Mouse (Mus musculus): ENCODE results near the gene Xpr1. TPM values are rescaled to one million over a fixed set of nuclear protein-coding genes. Genes with fewer than 3 reads are reported as not detected.

The Xpr1 gene
- polyA plus RNA-seq, 1 experiment, result 10.0 TPM

- TF ChIP-seq GATA1 (IDR thresholded peaks at IDR 0.05; ENCODE audit: low read length), result no peak
These were observed 44.4 kb downstream of the Xpr1 start for GRCm38 (mm10) chr1:155372821-155373220.

GRCm38 (mm10) chr1:155370075-155370658, 47.0 kb downstream of the Xpr1 start:
- TF ChIP-seq GATA1 (IDR thresholded peaks at IDR 0.05; ENCODE audit: low read length), result no peak

GRCm38 (mm10) chr1:155366366-155366765, 50.8 kb downstream of the Xpr1 start:
- TF ChIP-seq GATA1 (IDR thresholded peaks at IDR 0.05; ENCODE audit: low read length), result no peak

- TF ChIP-seq GATA1 (IDR thresholded peaks at IDR 0.05; ENCODE audit: low read length), result no peak
These were observed 55.6 kb downstream of the Xpr1 start for GRCm38 (mm10) chr1:155361502-155362126.

GRCm38 (mm10) chr1:155353096-155353495, 64.1 kb downstream of the Xpr1 start:
- no peak for TF ChIP-seq GATA1 (IDR thresholded peaks at IDR 0.05; ENCODE audit: low read length)

GRCm38 (mm10) chr1:155351527-155351926, 65.7 kb downstream of the Xpr1 start:
- TF ChIP-seq GATA1 (IDR thresholded peaks at IDR 0.05; ENCODE audit: low read length), result peak; percentile 3

GRCm38 (mm10) chr1:155348491-155348890, 68.7 kb downstream of the Xpr1 start:
- no peak for TF ChIP-seq GATA1 (IDR thresholded peaks at IDR 0.05; ENCODE audit: low read length)

- TF ChIP-seq GATA1 (IDR thresholded peaks at IDR 0.05; ENCODE audit: low read length), result no peak
These were observed 69.9 kb downstream of the Xpr1 start for GRCm38 (mm10) chr1:155347339-155347738.

GRCm38 (mm10) chr1:155344019-155344418, 73.2 kb downstream of the Xpr1 start:
- no peak for TF ChIP-seq GATA1 (IDR thresholded peaks at IDR 0.05; ENCODE audit: low read length)

GRCm38 (mm10) chr1:155339622-155340021, 77.6 kb downstream of the Xpr1 start:
- no peak for TF ChIP-seq GATA1 (IDR thresholded peaks at IDR 0.05; ENCODE audit: low read length)

- TF ChIP-seq GATA1 (IDR thresholded peaks at IDR 0.05; ENCODE audit: low read length), result no peak
These were observed 79.9 kb downstream of the Xpr1 start for GRCm38 (mm10) chr1:155337315-155337714.

- TF ChIP-seq GATA1 (IDR thresholded peaks at IDR 0.05; ENCODE audit: low read length), result no peak
These were observed 81.3 kb downstream of the Xpr1 start for GRCm38 (mm10) chr1:155335963-155336362.

GRCm38 (mm10) chr1:155322183-155322582, 95.0 kb downstream of the Xpr1 start:
- TF ChIP-seq GATA1 (IDR thresholded peaks at IDR 0.05; ENCODE audit: low read length), result no peak

- TF ChIP-seq GATA1 (IDR thresholded peaks at IDR 0.05; ENCODE audit: low read length), result peak; percentile 88
These were observed 97.0 kb downstream of the Xpr1 start for GRCm38 (mm10) chr1:155320091-155320833.

GRCm38 (mm10) chr1:155319513-155319912, 97.7 kb downstream of the Xpr1 start:
- no peak for TF ChIP-seq GATA1 (IDR thresholded peaks at IDR 0.05; ENCODE audit: low read length)

GRCm38 (mm10) chr1:155311672-155312071, 105.5 kb downstream of the Xpr1 start:
- no peak for TF ChIP-seq GATA1 (IDR thresholded peaks at IDR 0.05; ENCODE audit: low read length)

GRCm38 (mm10) chr1:155306879-155307278, 110.3 kb downstream of the Xpr1 start:
- no peak for TF ChIP-seq GATA1 (IDR thresholded peaks at IDR 0.05; ENCODE audit: low read length)

All from G1E-ER4 (cell line).